Mouse (Mus musculus) embryonic facial prominence, embryonic 15.5 days (tissue): ENCODE data around the gene Nck2. TPM values are rescaled to one million over a fixed set of nuclear protein-coding genes. Genes with fewer than 3 reads are reported as not detected.
A peak's percentile ranks its signal among the peaks of the same experiment; 100 is the strongest.

Experiments
- ATAC-seq: fragments of 200-750 bp; cut with Nextera tagmentation; 2 replicates; pipeline ENCODE4 v1.8.0; 2017; ENCODE audit warnings: low read depth, moderate TSS enrichment; ENCODE audit not compliant: insufficient number of reproducible peaks, low FRiP score, low TSS enrichment
- H3K27ac ChIP-seq: fragments of 300-500 bp; sonication (generic); replicated peaks from 2 replicates; pipeline ENCODE4 v1.5.1; 2015; ENCODE audit warnings: mild to moderate bottlenecking, inconsistent platforms
- H3K27me3 ChIP-seq: fragments of 300-500 bp; sonication (generic); 2 replicates; pipeline ENCODE4 v1.6.1; 2015; ENCODE audit warnings: inconsistent platforms
- H3K36me3 ChIP-seq: fragments of 300-500 bp; sonication (generic); 2 replicates; pipeline ENCODE4 v1.6.1; 2015; ENCODE audit warnings: mild to moderate bottlenecking, inconsistent platforms
- H3K4me1 ChIP-seq: fragments of 300-500 bp; sonication (generic); 2 replicates; pipeline ENCODE4 v1.6.1; 2015; ENCODE audit warnings: inconsistent platforms
- H3K4me2 ChIP-seq: fragments of 300-500 bp; sonication (generic); replicated peaks from 2 replicates; pipeline ENCODE4 v1.6.1; 2015; ENCODE audit warnings: mild to moderate bottlenecking, inconsistent platforms
- H3K4me3 ChIP-seq: fragments of 300-500 bp; sonication (generic); replicated peaks from 2 replicates; pipeline ENCODE4 v1.5.1; 2015; ENCODE audit warnings: mild to moderate bottlenecking, inconsistent platforms
- H3K9ac ChIP-seq: fragments of 300-500 bp; sonication (generic); 2 replicates; pipeline ENCODE4 v1.6.1; 2015; ENCODE audit warnings: inconsistent platforms
- H3K9me3 ChIP-seq: fragments of 300-500 bp; sonication (generic); replicated peaks from 2 replicates; pipeline ENCODE4 v1.6.1; 2016; ENCODE audit warnings: inconsistent platforms
- WGBS: fragments of 180-500 bp; shearing (Covaris S2); methylation state at CpG from one replicate; pipeline ENCODE4 v1.1.7; 2015; 5-methylcytosine and 5-hydroxymethylcytosine counted together
- polyA plus RNA-seq: library from polyadenylated mRNA; unstranded; fragments of >200 nt; fragmentation: Nextera tagmentation; extraction: Ambion mirVana; gene quantifications from 2 replicates; pipeline ENCODE4 v1.2.1, GENCODE M21; 2015

The Nck2 gene
- polyA plus RNA-seq, 1 experiment from 2014 or later = 37.5 TPM

GRCm38 (mm10) chr1:43504235-43504634 lies 59.9 kb downstream of the Nck2 start:
- H3K27me3 ChIP-seq = no peaks in the 10 kb centered on the region
- no peaks in the 10 kb centered on the region for H3K36me3 ChIP-seq
- 39% methylated on average over 4 of the region's 4 CpGs for WGBS
- H3K4me3 ChIP-seq = no peak overlapping the region
- H3K4me1 ChIP-seq = peaks cover 32% of the 10 kb centered on the region
- no peaks in the 10 kb centered on the region for H3K9me3 ChIP-seq
- H3K4me2 ChIP-seq = no peak overlapping the region
- H3K27ac ChIP-seq = no peak overlapping the region; the same call in 1 of the 2 replicates
- ATAC-seq = peak; percentile 48; the same call in 1 of the 2 replicates
- no peak overlapping the region for H3K9ac ChIP-seq

- Histone ChIP-seq H3K27ac (no peak overlapping the region), H3K4me3 (no peak overlapping the region), H3K9me3 (no peaks in the 10 kb centered on the region), H3K27me3 (no peaks in the 10 kb centered on the region), H3K4me1 (peaks cover 20% of the 10 kb centered on the region), H3K36me3 (peaks cover 18% of the 10 kb centered on the region; the same call in 1 of the 2 replicates), H3K4me2 (no peak overlapping the region), H3K9ac (no peak overlapping the region)
- WGBS = 61% methylated on average over 3 of the region's 3 CpGs
- no peak for ATAC-seq
These were observed 62.3 kb downstream of the Nck2 start for GRCm38 (mm10) chr1:43506638-43507037.

GRCm38 (mm10) chr1:43507809-43508208 lies 63.4 kb downstream of the Nck2 start:
- Histone ChIP-seq H3K36me3 (peaks cover 23% of the 10 kb centered on the region; the same call in 1 of the 2 replicates), H3K9ac (no peak overlapping the region), H3K9me3 (no peaks in the 10 kb centered on the region), H3K4me3 (no peak overlapping the region), H3K27me3 (no peaks in the 10 kb centered on the region), H3K27ac (no peak overlapping the region), H3K4me2 (no peak overlapping the region), H3K4me1 (peaks cover 20% of the 10 kb centered on the region)
- WGBS = 87% methylated on average over 1 of the region's 1 CpGs
- ATAC-seq = no peak

GRCm38 (mm10) chr1:43511256-43511655 lies 66.9 kb downstream of the Nck2 start:
- Histone ChIP-seq H3K4me3 (no peak overlapping the region), H3K4me1 (0 out of 2 replicates have a peak, but pooled peaks cover 4% of the 10 kb centered on the region), H3K4me2 (no peak overlapping the region), H3K27me3 (no peaks in the 10 kb centered on the region), H3K9me3 (no peaks in the 10 kb centered on the region), H3K9ac (no peak overlapping the region), H3K36me3 (peaks cover 26% of the 10 kb centered on the region), H3K27ac (no peak overlapping the region)
- no peak for ATAC-seq
- WGBS = 86% methylated on average over 12 of the region's 12 CpGs

GRCm38 (mm10) chr1:43511667-43512066 lies 67.3 kb downstream of the Nck2 start:
- H3K4me3 ChIP-seq = no peak overlapping the region
- no peaks in the 10 kb centered on the region for H3K9me3 ChIP-seq
- peak; percentile 57; the same call in 1 of the 2 replicates for ATAC-seq
- H3K4me2 ChIP-seq = no peak overlapping the region
- WGBS = 85% methylated on average over 8 of the region's 8 CpGs
- peaks cover 26% of the 10 kb centered on the region for H3K36me3 ChIP-seq
- H3K9ac ChIP-seq = no peak overlapping the region
- no peak overlapping the region for H3K27ac ChIP-seq
- 0 out of 2 replicates have a peak, but pooled peaks cover 3% of the 10 kb centered on the region for H3K4me1 ChIP-seq
- no peaks in the 10 kb centered on the region for H3K27me3 ChIP-seq

GRCm38 (mm10) chr1:43517405-43517804 lies 73.0 kb downstream of the Nck2 start:
- ATAC-seq = no peak
- Histone ChIP-seq H3K4me2 (no peak overlapping the region), H3K9me3 (no peaks in the 10 kb centered on the region), H3K4me1 (no peaks in the 10 kb centered on the region), H3K9ac (no peak overlapping the region), H3K36me3 (peaks cover 7% of the 10 kb centered on the region; the same call in 1 of the 2 replicates), H3K27me3 (no peaks in the 10 kb centered on the region), H3K27ac (no peak overlapping the region), H3K4me3 (no peak overlapping the region)
- 99% methylated on average over 3 of the region's 3 CpGs for WGBS

- Histone ChIP-seq H3K36me3 (no peaks in the 10 kb centered on the region), H3K4me2 (no peak overlapping the region), H3K4me1 (peaks cover 2% of the 10 kb centered on the region; the same call in 1 of the 2 replicates), H3K4me3 (no peak overlapping the region), H3K9me3 (no peaks in the 10 kb centered on the region), H3K9ac (no peak overlapping the region), H3K27ac (no peak overlapping the region), H3K27me3 (no peaks in the 10 kb centered on the region)
- no peak for ATAC-seq
- WGBS = 94% methylated on average over 1 of the region's 1 CpGs
These were observed 76.0 kb downstream of the Nck2 start for GRCm38 (mm10) chr1:43520216-43520988.

- ATAC-seq = no peak
- Histone ChIP-seq H3K4me1 (peaks cover 2% of the 10 kb centered on the region; the same call in 1 of the 2 replicates), H3K4me2 (no peak overlapping the region), H3K36me3 (no peaks in the 10 kb centered on the region), H3K9ac (no peak overlapping the region), H3K27ac (no peak overlapping the region), H3K27me3 (no peaks in the 10 kb centered on the region), H3K4me3 (no peak overlapping the region), H3K9me3 (no peaks in the 10 kb centered on the region)
- WGBS = 93% methylated on average over 3 of the region's 3 CpGs
These were observed 76.6 kb downstream of the Nck2 start for GRCm38 (mm10) chr1:43520989-43521371.

- no peaks in the 10 kb centered on the region for H3K9me3 ChIP-seq
- H3K4me1 ChIP-seq = peaks cover 2% of the 10 kb centered on the region; the same call in 1 of the 2 replicates
- H3K4me2 ChIP-seq = no peak overlapping the region
- no peak overlapping the region for H3K9ac ChIP-seq
- WGBS = 79% methylated on average over 3 of the region's 3 CpGs
- H3K4me3 ChIP-seq = no peak overlapping the region
- H3K36me3 ChIP-seq = no peaks in the 10 kb centered on the region
- no peaks in the 10 kb centered on the region for H3K27me3 ChIP-seq
- H3K27ac ChIP-seq = no peak overlapping the region
- ATAC-seq = no peak
These were observed 77.1 kb downstream of the Nck2 start for GRCm38 (mm10) chr1:43521512-43521911.

- Histone ChIP-seq H3K36me3 (no peaks in the 10 kb centered on the region), H3K9me3 (no peaks in the 10 kb centered on the region), H3K4me3 (no peak overlapping the region), H3K27ac (no peak overlapping the region), H3K9ac (no peak overlapping the region), H3K4me1 (peaks cover 2% of the 10 kb centered on the region; the same call in 1 of the 2 replicates), H3K27me3 (no peaks in the 10 kb centered on the region), H3K4me2 (no peak overlapping the region)
- WGBS = 94% methylated on average over 4 of the region's 4 CpGs
- ATAC-seq = no peak
These were observed 77.6 kb downstream of the Nck2 start for GRCm38 (mm10) chr1:43521950-43522349.

GRCm38 (mm10) chr1:43522976-43523375 lies 78.6 kb downstream of the Nck2 start:
- Histone ChIP-seq H3K27ac (no peak overlapping the region), H3K4me2 (no peak overlapping the region), H3K9ac (no peak overlapping the region), H3K9me3 (no peaks in the 10 kb centered on the region), H3K4me3 (no peak overlapping the region), H3K36me3 (no peaks in the 10 kb centered on the region), H3K27me3 (no peaks in the 10 kb centered on the region), H3K4me1 (peaks cover 2% of the 10 kb centered on the region; the same call in 1 of the 2 replicates)
- ATAC-seq = no peak
- WGBS = 80% methylated on average over 2 of the region's 2 CpGs
